Mouse (Mus musculus) inflammation-experienced regulatory T-cells, adult 16 weeks (primary cell): ENCODE measurements around the gene Olfr924. TPM values are rescaled to one million over a fixed set of nuclear protein-coding genes. Genes with fewer than 3 reads are reported as not detected.

Source experiments
- polyA plus RNA-seq: library from polyadenylated mRNA; unstranded; fragments of 100-300 nt; shearing (Covaris generic); gene quantifications from one replicate; pipeline ENCODE4 v1.2.1, GENCODE M21; 2017

The Olfr924 gene
- not detected for polyA plus RNA-seq

GRCm38 (mm10) chr9:38844149-38844548 is at the start of gene Olfr924:
Olfr924 (plus strand) TSS chr9:38844449.

GRCm38 (mm10) chr9:38814314-38814713 is 29.9 kb upstream of the Olfr924 start, which contains the start of gene Olfr922:
Olfr922 (plus strand) TSS chr9:38814614.

GRCm38 (mm10) chr9:38826245-38826644 is 18.0 kb upstream of the Olfr924 start, which contains the start of gene Olfr923:
Olfr923 (plus strand) TSS chr9:38826545.

GRCm38 (mm10) chr9:38854760-38855159 is 10.5 kb downstream of the Olfr924 start, which contains the start of gene Olfr26:
Olfr26 (plus strand) TSS chr9:38855060.

GRCm38 (mm10) chr9:38876826-38877225 is 32.6 kb downstream of the Olfr924 start, which contains the start of gene Olfr926:
Olfr926 (plus strand) TSS chr9:38877126.

Other genes starting within 250 kb of the Olfr924 start
- not detected for gene Olfr914, start 239.3 kb upstream of the Olfr924 start, polyA plus RNA-seq
- gene Olfr916, start 184.6 kb upstream of the Olfr924 start, polyA plus RNA-seq, result not detected
- not detected for gene Olfr917, start 178.6 kb upstream of the Olfr924 start, polyA plus RNA-seq
- gene Olfr918, start 169.8 kb upstream of the Olfr924 start, polyA plus RNA-seq, result not detected
- gene Olfr919, start 140.8 kb upstream of the Olfr924 start, polyA plus RNA-seq, result not detected
- gene Vwa5a, start 126.2 kb upstream of the Olfr924 start, polyA plus RNA-seq, result 58.3 TPM
- gene Olfr920, start 92.2 kb upstream of the Olfr924 start, polyA plus RNA-seq, result 0.10 TPM
- gene Olfr921, start 71.4 kb upstream of the Olfr924 start, polyA plus RNA-seq, result not detected
- not detected for gene Olfr922, start 29.8 kb upstream of the Olfr924 start, polyA plus RNA-seq
- gene Olfr923, start 17.9 kb upstream of the Olfr924 start, polyA plus RNA-seq, result not detected
- not detected for gene Olfr26, start 10.6 kb downstream of the Olfr924 start, polyA plus RNA-seq
- not detected for gene Olfr926, start 32.7 kb downstream of the Olfr924 start, polyA plus RNA-seq
- gene Olfr930, start 85.4 kb downstream of the Olfr924 start, polyA plus RNA-seq, result not detected
- not detected for gene Olfr933, start 127.9 kb downstream of the Olfr924 start, polyA plus RNA-seq
- not detected for gene Olfr934, start 143.9 kb downstream of the Olfr924 start, polyA plus RNA-seq
- gene Olfr935, start 155.2 kb downstream of the Olfr924 start, polyA plus RNA-seq, result not detected
- not detected for gene Olfr146, start 178.9 kb downstream of the Olfr924 start, polyA plus RNA-seq
- not detected for gene Olfr937, start 220.5 kb downstream of the Olfr924 start, polyA plus RNA-seq
- not detected for gene Olfr938, start 234.4 kb downstream of the Olfr924 start, polyA plus RNA-seq